Mouse (Mus musculus) cerebellum, adult 2 months (tissue): ENCODE data around the gene Olfr701. TPM values are rescaled to one million over a fixed set of nuclear protein-coding genes. Genes with fewer than 3 reads are reported as not detected.

Experiments
- DNase-seq, 2 experiments: peaks; one replicate each; pipeline ENCODE4 v3.0.0; 2021
- H3K27ac ChIP-seq: fragments of 200-500 bp; 2 replicates; pipeline ENCODE4 v1.5.1; 2012; ENCODE audit warnings: low read length, control low read depth, inconsistent platforms; ENCODE audit not compliant: insufficient read depth
- H3K27me3 ChIP-seq: fragments of 200-500 bp; 2 replicates; pipeline ENCODE4 v1.6.1; 2012; ENCODE audit warnings: inconsistent platforms, mild to moderate bottlenecking, low read length, moderate library complexity; ENCODE audit not compliant: control insufficient read depth, insufficient read depth
- H3K4me1 ChIP-seq: fragments of 200-500 bp; 2 replicates; pipeline ENCODE4 v1.6.1; 2011; ENCODE audit warnings: low read length; ENCODE audit not compliant: control insufficient read depth, insufficient read depth
- H3K4me3 ChIP-seq: fragments of 200-500 bp; replicated peaks from 2 replicates; pipeline ENCODE3; 2011; ENCODE audit warnings: mild to moderate bottlenecking, low read depth, low read length, control low read depth; ENCODE audit not compliant: insufficient read depth
- CTCF ChIP-seq: fragments of 200-500 bp; IDR thresholded peaks from 2 replicates; pipeline ENCODE4 v1.5.1; 2011; ENCODE audit warnings: low read depth, mild to moderate bottlenecking, control low read depth, low read length, moderate library complexity, borderline replicate concordance; ENCODE audit not compliant: insufficient read depth
- POLR2A ChIP-seq: fragments of 200-500 bp; IDR thresholded peaks from 2 replicates; pipeline ENCODE4 v1.6.1; 2011; ENCODE audit warnings: low read length, control low read depth, borderline replicate concordance; ENCODE audit not compliant: insufficient read depth
- WGBS: fragments of 180-500 bp; shearing (Covaris S2); methylation state at CpG from one replicate; pipeline ENCODE4 v1.1.7; 2018; 5-methylcytosine and 5-hydroxymethylcytosine counted together
- polyA plus RNA-seq: library from polyadenylated mRNA; depleted of rRNA; stranded (reverse); fragments of >200 nt; gene quantifications from 2 replicates; pipeline ENCODE4 v1.2.3, GENCODE M21; 2012; rRNA removed

The Olfr701 gene
- not detected in 2 replicates for polyA plus RNA-seq

- 60% methylated on average over 2 of the region's 2 CpGs for WGBS
- TF ChIP-seq POLR2A = no peak
- no peak for TF ChIP-seq CTCF
Observed at GRCm38 (mm10) chr7:106813829-106814228, at the start of gene Olfr701. TSS of gene Olfr701 (plus strand) at chr7:106814129.

GRCm38 (mm10) chr7:106788330-106788729 lies 25.6 kb upstream of the Olfr701 start:
- TF ChIP-seq POLR2A (no peak), CTCF (no peak)
- no peak for DNase-seq
- no peaks in the 10 kb centered on the region for H3K4me1 ChIP-seq
- no peak overlapping the region for H3K27ac ChIP-seq
- no peak overlapping the region for H3K4me3 ChIP-seq
- no peaks in the 10 kb centered on the region for H3K27me3 ChIP-seq

More at GRCm38 (mm10) chr7:106813829-106814228, at the start of gene Olfr701:
- Histone ChIP-seq H3K4me1 (no peaks in the 10 kb centered on the region), H3K27ac (no peak within 1 kb of the TSS), H3K4me3 (no peak within 1 kb of the TSS), H3K27me3 (no peaks in the 10 kb centered on the region)
- no peak for DNase-seq

GRCm38 (mm10) chr7:106793098-106793497 lies 20.8 kb upstream of the Olfr701 start, which contains the start of gene Olfr699:
TSS of gene Olfr699 (minus strand) at chr7:106793198.
- WGBS = 71% methylated on average over 1 of the region's 1 CpGs
- no peak within 1 kb of the TSS for H3K27ac ChIP-seq

GRCm38 (mm10) chr7:106808734-106809133 lies 5.2 kb upstream of the Olfr701 start, which contains the start of gene Olfr700:
TSS of gene Olfr700 (minus strand) at chr7:106808834.
- no peak for DNase-seq
- Histone ChIP-seq H3K27ac (no peak within 1 kb of the TSS), H3K27me3 (no peaks in the 10 kb centered on the region), H3K4me3 (no peak within 1 kb of the TSS), H3K4me1 (no peaks in the 10 kb centered on the region)
- 78% methylated on average over 1 of the region's 1 CpGs for WGBS
- TF ChIP-seq CTCF = no peak
- no peak for TF ChIP-seq POLR2A

More at GRCm38 (mm10) chr7:106793098-106793497, 20.8 kb upstream of the Olfr701 start, which contains the start of gene Olfr699:
- H3K27me3 ChIP-seq = no peaks in the 10 kb centered on the region
- H3K4me3 ChIP-seq = no peak within 1 kb of the TSS
- TF ChIP-seq CTCF (no peak), POLR2A (no peak)
- DNase-seq = no peak
- no peaks in the 10 kb centered on the region for H3K4me1 ChIP-seq

- 54% methylated on average over 2 of the region's 2 CpGs for WGBS
- H3K27ac ChIP-seq = no peak overlapping the region
- H3K27me3 ChIP-seq = no peaks in the 10 kb centered on the region
- H3K4me3 ChIP-seq = no peak overlapping the region
- DNase-seq = no peak
- TF ChIP-seq CTCF (no peak), POLR2A (no peak)
- H3K4me1 ChIP-seq = no peaks in the 10 kb centered on the region
Observed at GRCm38 (mm10) chr7:106815775-106816174, 1.8 kb downstream of the Olfr701 start.

GRCm38 (mm10) chr7:106818414-106818813 lies 4.5 kb downstream of the Olfr701 start:
- no peak for DNase-seq
- no peaks in the 10 kb centered on the region for H3K4me1 ChIP-seq
- no peak overlapping the region for H3K27ac ChIP-seq
- H3K27me3 ChIP-seq = no peaks in the 10 kb centered on the region
- TF ChIP-seq POLR2A (no peak), CTCF (no peak)
- no peak overlapping the region for H3K4me3 ChIP-seq

- H3K4me3 ChIP-seq = no peak within 1 kb of the TSS
- TF ChIP-seq POLR2A (no peak), CTCF (no peak)
- no peak within 1 kb of the TSS for H3K27ac ChIP-seq
- H3K4me1 ChIP-seq = no peaks in the 10 kb centered on the region
- DNase-seq = no peak
- no peaks in the 10 kb centered on the region for H3K27me3 ChIP-seq
Observed at GRCm38 (mm10) chr7:106833793-106834192, 19.9 kb downstream of the Olfr701 start, which contains the start of gene Olfr702. TSS of gene Olfr702 (minus strand) at chr7:106833893.

DNA sequence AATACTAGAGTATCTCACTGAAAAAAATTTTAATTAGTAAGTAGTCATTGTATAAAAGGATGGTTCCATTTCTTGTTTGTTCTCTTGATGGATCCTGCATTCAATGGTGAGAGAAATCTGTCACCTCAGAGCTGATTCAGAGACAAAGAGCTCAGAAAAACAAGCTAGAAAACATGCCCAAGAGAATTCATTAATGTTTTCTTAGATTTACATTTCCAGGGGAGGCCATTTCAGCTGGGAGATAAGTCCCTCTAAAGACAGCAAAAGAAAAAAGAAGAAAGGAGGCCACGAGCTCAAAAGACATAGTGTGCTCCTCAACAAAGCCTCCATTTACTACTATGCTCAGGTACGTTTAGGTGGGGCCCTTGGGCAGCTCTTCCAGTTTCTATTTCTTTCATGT lies 29.1 kb downstream of the Olfr701 start, which contains the start of gene Olfr703:
Gene Olfr703 (plus strand): TSS at position 301 of the 400 bp plus-strand sequence.
- no peak within 1 kb of the TSS for H3K27ac ChIP-seq
- H3K27me3 ChIP-seq = no peaks in the 10 kb centered on the region
- no peaks in the 10 kb centered on the region for H3K4me1 ChIP-seq
- DNase-seq = no peak
- TF ChIP-seq POLR2A = no peak
- TF ChIP-seq CTCF = no peak
- no peak within 1 kb of the TSS for H3K4me3 ChIP-seq
- WGBS = 55% methylated on average over 2 of the region's 2 CpGs

GRCm38 (mm10) chr7:106862885-106863284 lies 49.0 kb downstream of the Olfr701 start, which contains the start of gene Olfr704:
TSS of gene Olfr704 (plus strand) at chr7:106863185.
- TF ChIP-seq POLR2A = no peak
- TF ChIP-seq CTCF = no peak
- H3K27ac ChIP-seq = no peak within 1 kb of the TSS
- no peaks in the 10 kb centered on the region for H3K4me1 ChIP-seq
- no peak within 1 kb of the TSS for H3K4me3 ChIP-seq
- H3K27me3 ChIP-seq = no peaks in the 10 kb centered on the region
- no peak for DNase-seq

Other genes with a start within 250 kb of the Olfr701 start
- gene Olfr693, start 133.5 kb upstream of the Olfr701 start, polyA plus RNA-seq = not detected in 2 replicates
- gene Olfr694, start 122.3 kb upstream of the Olfr701 start, polyA plus RNA-seq = not detected in 2 replicates
- not detected in 2 replicates for gene Olfr695, start 97.7 kb upstream of the Olfr701 start, polyA plus RNA-seq
- not detected in 2 replicates for gene Olfr697, start 71.7 kb upstream of the Olfr701 start, polyA plus RNA-seq
- gene Olfr698, start 58.7 kb upstream of the Olfr701 start, polyA plus RNA-seq = not detected in 2 replicates
- not detected in 2 replicates for gene Olfr699, start 20.9 kb upstream of the Olfr701 start, polyA plus RNA-seq
- gene Olfr700, start 5.3 kb upstream of the Olfr701 start, polyA plus RNA-seq = not detected in 2 replicates
- gene Olfr702, start 19.8 kb downstream of the Olfr701 start, polyA plus RNA-seq = not detected in 2 replicates
- not detected in 2 replicates for gene Olfr703, start 29.2 kb downstream of the Olfr701 start, polyA plus RNA-seq
- gene Olfr704, start 49.1 kb downstream of the Olfr701 start, polyA plus RNA-seq = not detected in 2 replicates
- gene Olfr705, start 62.8 kb downstream of the Olfr701 start, polyA plus RNA-seq = not detected in 2 replicates
- not detected in 2 replicates for gene Olfr706, start 74.0 kb downstream of the Olfr701 start, polyA plus RNA-seq
- gene Olfr707, start 87.1 kb downstream of the Olfr701 start, polyA plus RNA-seq = not detected in 2 replicates
- not detected in 2 replicates for gene Olfr1532-ps1, start 93.9 kb downstream of the Olfr701 start, polyA plus RNA-seq
- not detected in 2 replicates for gene Olfr709-ps1, start 118.1 kb downstream of the Olfr701 start, polyA plus RNA-seq
- not detected in 2 replicates for gene Olfr710, start 134.2 kb downstream of the Olfr701 start, polyA plus RNA-seq
- gene Olfr6, start 149.8 kb downstream of the Olfr701 start, polyA plus RNA-seq = not detected in 2 replicates
- not detected in 2 replicates for gene Olfr711, start 161.3 kb downstream of the Olfr701 start, polyA plus RNA-seq
- gene Olfr2, start 191.9 kb downstream of the Olfr701 start, polyA plus RNA-seq = not detected in 2 replicates
- not detected in 2 replicates for gene Olfr713, start 217.0 kb downstream of the Olfr701 start, polyA plus RNA-seq